Mouse (Mus musculus) E14TG2a.4 (cell line): ENCODE measurements at regions not wholly inside any gene's neighbourhood (a gene's known extent, or its start where the extent isn't known, plus 50 kb on each side); places are given as distances from the start of the nearest gene placed in this dataset.

Experiments used
- H3K27me3 ChIP-seq: 2 replicates; pipeline ENCODE4 v1.6.1; 2014; ENCODE audit warnings: low read length, control low read depth; ENCODE audit not compliant: insufficient read depth
- H3K36me3 ChIP-seq: 2 replicates; pipeline ENCODE4 v1.6.1; 2014; ENCODE audit warnings: low read length, control low read depth; ENCODE audit not compliant: insufficient read depth
- H3K4me1 ChIP-seq: replicated peaks from 2 replicates; pipeline ENCODE4 v1.6.1; 2014; ENCODE audit warnings: low read depth, low read length, control low read depth
- H3K4me3 ChIP-seq: replicated peaks from 2 replicates; pipeline ENCODE4 v1.5.1; 2014; ENCODE audit warnings: mild to moderate bottlenecking, low read length
- H3K9me3 ChIP-seq: 2 replicates; pipeline ENCODE4 v1.6.1; 2014; ENCODE audit warnings: low read length, control low read depth
- CTCF ChIP-seq: conservative IDR thresholded peaks from 2 replicates; pipeline ENCODE4 v1.5.1; 2014; ENCODE audit warnings: low read length
- NANOG ChIP-seq: IDR thresholded peaks from 2 replicates; pipeline ENCODE4 v1.6.1; 2014; ENCODE audit warnings: borderline replicate concordance, low read length, mixed read lengths
- POU5F1 ChIP-seq: IDR thresholded peaks from 2 replicates; pipeline ENCODE4 v1.6.1; 2014; ENCODE audit warnings: low read length, borderline replicate concordance

DNA sequence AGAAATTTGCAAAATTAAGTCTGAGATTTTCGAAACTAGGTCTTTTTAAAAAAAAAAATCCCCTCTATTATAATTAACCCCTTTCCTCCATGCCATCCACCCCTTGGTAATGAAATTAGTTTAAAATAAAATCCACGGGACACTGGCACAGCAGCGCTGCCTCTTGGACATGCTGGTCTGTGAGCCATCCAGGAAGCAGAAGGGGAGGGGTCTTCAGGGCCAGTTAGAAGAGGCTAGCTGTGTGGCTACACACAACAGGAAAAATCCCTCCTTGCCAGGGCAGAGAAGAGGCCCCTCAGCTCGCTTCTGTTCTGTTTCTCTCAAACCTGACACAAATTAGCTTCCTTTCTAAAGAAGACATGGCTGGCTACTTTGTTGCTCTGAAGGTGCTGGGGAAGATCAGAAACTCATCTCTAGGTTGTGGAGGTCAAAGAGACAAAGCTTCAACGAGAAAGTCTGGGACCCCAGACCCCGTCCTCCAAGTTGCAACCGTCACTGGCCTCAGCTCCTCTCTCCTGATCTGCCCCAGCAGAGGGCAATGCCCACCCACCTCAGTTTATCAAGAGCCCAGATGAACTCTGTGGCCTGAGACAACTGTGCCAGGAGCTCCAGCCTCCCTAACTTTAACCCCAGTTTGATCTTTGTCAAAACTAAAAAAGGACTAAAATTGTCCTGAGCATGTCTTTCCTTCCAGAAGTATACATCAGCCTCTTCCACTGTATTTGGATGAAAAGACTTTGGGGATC lies 85.0 kb upstream of the Lgalsl start:
- TF ChIP-seq NANOG (no peak), POU5F1 (no peak), CTCF (no peak)
- Histone ChIP-seq H3K4me1 (peaks cover 36% of the 10 kb centered on the region), H3K4me3 (no peak overlapping the region), H3K36me3 (no peaks in the 10 kb centered on the region), H3K9me3 (no peaks in the 10 kb centered on the region), H3K27me3 (no peaks in the 10 kb centered on the region)

DNA sequence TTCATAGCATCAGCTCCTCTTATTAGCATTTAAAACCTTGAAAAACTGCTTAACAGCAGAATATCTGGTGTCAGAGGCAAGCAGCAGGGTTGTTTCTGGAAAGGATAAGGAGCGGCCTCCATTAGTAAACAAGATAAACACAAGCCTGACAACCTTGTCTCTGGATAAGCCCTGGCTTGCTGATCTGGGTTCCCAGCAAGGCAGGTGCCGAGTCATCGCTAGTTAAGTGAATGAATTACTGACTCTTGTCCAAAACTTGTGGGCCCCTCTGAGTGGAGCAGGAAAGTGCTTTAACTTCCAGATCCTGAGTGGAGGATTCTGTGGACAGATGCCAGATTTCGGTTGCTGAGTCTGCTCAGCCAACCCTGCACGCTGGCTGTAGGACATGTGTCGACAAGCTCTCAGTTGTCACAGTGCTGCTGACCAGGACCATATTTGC lies 85.6 kb upstream of the Lgalsl start:
- Histone ChIP-seq H3K4me1 (peaks cover 36% of the 10 kb centered on the region), H3K9me3 (no peaks in the 10 kb centered on the region), H3K36me3 (no peaks in the 10 kb centered on the region), H3K4me3 (no peak overlapping the region), H3K27me3 (no peaks in the 10 kb centered on the region)
- TF ChIP-seq CTCF: no peak
- TF ChIP-seq NANOG: no peak
- no peak for TF ChIP-seq POU5F1

GRCm38 (mm10) chr11:20916961-20917360 lies 86.1 kb upstream of the Lgalsl start:
- Histone ChIP-seq H3K4me1 (peaks cover 33% of the 10 kb centered on the region), H3K36me3 (no peaks in the 10 kb centered on the region), H3K9me3 (no peaks in the 10 kb centered on the region), H3K4me3 (no peak overlapping the region), H3K27me3 (no peaks in the 10 kb centered on the region)
- TF ChIP-seq POU5F1 (no peak), CTCF (no peak), NANOG (no peak)

GRCm38 (mm10) chr11:20917483-20917882 lies 86.6 kb upstream of the Lgalsl start:
- no peak for TF ChIP-seq POU5F1
- no peak for TF ChIP-seq NANOG
- no peak for TF ChIP-seq CTCF
- Histone ChIP-seq H3K4me1 (peaks cover 29% of the 10 kb centered on the region), H3K4me3 (no peak overlapping the region), H3K9me3 (no peaks in the 10 kb centered on the region), H3K27me3 (no peaks in the 10 kb centered on the region), H3K36me3 (no peaks in the 10 kb centered on the region)

DNA sequence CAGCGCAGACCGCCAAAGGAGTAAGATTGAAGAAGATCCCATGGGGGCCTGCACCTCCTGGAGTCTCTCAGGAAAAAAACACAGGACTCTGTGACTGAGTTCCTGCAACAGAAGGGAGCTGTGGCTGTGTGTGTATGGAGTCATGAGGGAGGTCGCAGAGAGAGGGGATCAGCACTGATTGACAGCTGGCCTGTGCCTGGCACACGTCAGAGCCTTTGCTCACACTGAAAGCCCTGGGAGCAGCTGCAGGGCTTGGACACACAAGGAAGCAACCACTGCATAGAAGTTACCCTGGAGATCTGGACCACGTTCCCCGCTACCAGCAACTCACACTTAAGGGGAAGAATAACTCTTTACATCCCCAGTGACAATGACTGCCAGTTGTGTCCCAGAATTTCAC lies 92.3 kb upstream of the Lgalsl start:
- Histone ChIP-seq H3K9me3 (no peaks in the 10 kb centered on the region), H3K4me1 (peaks cover 15% of the 10 kb centered on the region), H3K36me3 (no peaks in the 10 kb centered on the region), H3K27me3 (no peaks in the 10 kb centered on the region), H3K4me3 (no peak overlapping the region)
- TF ChIP-seq POU5F1 (no peak), NANOG (no peak), CTCF (no peak)

GRCm38 (mm10) chr11:20929426-20929825 lies 98.6 kb upstream of the Lgalsl start:
- Histone ChIP-seq H3K4me1 (peaks cover 12% of the 10 kb centered on the region), H3K9me3 (no peaks in the 10 kb centered on the region), H3K27me3 (no peaks in the 10 kb centered on the region), H3K4me3 (no peak overlapping the region), H3K36me3 (no peaks in the 10 kb centered on the region)
- TF ChIP-seq POU5F1 (no peak), NANOG (no peak), CTCF (no peak)

GRCm38 (mm10) chr11:20930045-20930444 lies 99.2 kb upstream of the Lgalsl start:
- Histone ChIP-seq H3K4me1 (peaks cover 12% of the 10 kb centered on the region), H3K4me3 (no peak overlapping the region), H3K9me3 (no peaks in the 10 kb centered on the region), H3K36me3 (no peaks in the 10 kb centered on the region), H3K27me3 (no peaks in the 10 kb centered on the region)
- TF ChIP-seq NANOG (no peak), CTCF (no peak), POU5F1 (no peak)

- TF ChIP-seq NANOG (no peak), POU5F1 (no peak), CTCF (no peak)
- no peaks in the 10 kb centered on the region for H3K27me3 ChIP-seq
- H3K4me1 ChIP-seq: peaks cover 12% of the 10 kb centered on the region
- no peaks in the 10 kb centered on the region for H3K36me3 ChIP-seq
- H3K9me3 ChIP-seq: no peaks in the 10 kb centered on the region
- no peak overlapping the region for H3K4me3 ChIP-seq
Observed at GRCm38 (mm10) chr11:20930573-20930972, 99.7 kb upstream of the Lgalsl start.
